Mouse (Mus musculus): ENCODE data around the gene Tia1.

DNA sequence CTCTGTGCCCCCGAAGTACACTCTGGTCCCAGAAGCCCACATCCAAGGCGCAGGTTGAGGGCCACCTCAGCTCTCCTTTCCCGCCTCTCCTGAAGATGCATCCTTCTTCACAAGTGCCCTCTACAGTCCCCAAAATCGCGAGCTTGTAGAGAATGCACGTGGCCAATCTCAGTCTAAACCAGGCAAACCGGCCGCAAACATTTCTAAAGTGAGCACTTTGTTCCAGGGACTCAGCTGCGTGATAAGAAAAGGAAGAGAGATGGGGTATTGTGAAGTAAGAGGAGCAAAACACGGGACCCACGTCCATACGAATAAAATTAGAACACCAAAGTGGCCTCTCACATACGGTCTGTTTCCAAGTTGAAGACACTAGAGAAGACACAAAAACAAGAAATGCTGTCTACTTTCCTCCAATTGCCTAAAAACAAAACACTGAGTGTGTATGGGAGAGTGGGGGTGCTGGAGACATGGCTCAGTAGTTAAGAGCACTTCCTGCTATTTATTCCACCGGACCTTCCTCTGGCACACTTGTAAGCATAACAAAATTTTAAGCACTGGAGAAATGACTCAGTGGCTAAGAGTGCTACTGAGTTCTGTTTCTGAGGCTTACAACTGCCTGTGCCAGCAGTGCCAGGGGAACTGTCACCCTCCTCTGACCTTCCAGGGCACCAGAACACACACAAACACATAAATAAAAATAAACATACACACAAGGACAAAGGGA is 6.6 kb upstream of the Tia1 start:
- TF ChIP-seq TAL1 (IDR thresholded peaks at IDR 0.05; ENCODE audit: low read length) (no peak), GATA1 (IDR thresholded peaks at IDR 0.05; ENCODE audit: low read length) (no peak)

All from erythroblast, embryonic 14.5 days (primary cell).